Mouse (Mus musculus): ENCODE results near the gene Cldn10.

Gene Cldn10

GRCm38 (mm10) chr14:118922251-118922650 is 134.5 kb downstream of the Cldn10 start:
- no peak for DNase-seq

- peak; percentile 35 to 40 for DNase-seq
Measured at GRCm38 (mm10) chr14:118922667-118923184, 135.0 kb downstream of the Cldn10 start.

Measured in B cell, adult 2 months (primary cell).